Mouse (Mus musculus): ENCODE results near the gene Rhou.

DNA sequence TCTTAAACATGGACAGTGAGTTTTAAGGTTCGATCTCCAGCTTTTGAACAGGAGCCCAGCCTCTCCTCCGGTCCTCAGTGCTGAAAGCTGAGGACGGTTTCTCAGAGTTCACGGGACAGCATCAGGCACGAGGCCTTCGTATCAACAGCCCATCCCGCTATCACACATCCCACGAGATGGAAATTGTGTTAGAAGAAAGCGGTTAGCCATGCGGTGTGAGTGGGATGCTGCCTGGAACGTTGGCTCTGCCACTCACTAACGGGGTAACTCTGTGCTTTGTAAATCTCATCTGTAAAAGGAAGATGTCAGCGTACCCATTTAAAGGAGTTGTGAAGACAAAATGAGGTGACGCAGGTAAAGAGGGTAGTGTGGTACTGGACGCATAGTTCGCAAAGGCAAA lies 53.4 kb downstream of the Rhou start:
- no peak for TF ChIP-seq CTCF (IDR thresholded peaks at IDR 0.05)
- TF ChIP-seq EP300 (IDR thresholded peaks at IDR 0.05), result no peak

Data from lung, postnatal 0 days (tissue).